Mouse (Mus musculus): Measurements from ENCODE around the gene C87436.

Gene C87436

GRCm38 (mm10) chr6:86438272-86439118, at the start of gene C87436:
C87436 (plus strand) TSS chr6:86438374.
- peak; percentile 89 for DNase-seq (ENCODE audit: low spot score)

GRCm38 (mm10) chr6:86388461-86388860, 49.7 kb upstream of the C87436 start:
- DNase-seq (ENCODE audit: low spot score): no peak

GRCm38 (mm10) chr6:86391326-86391725, 46.8 kb upstream of the C87436 start:
- DNase-seq (ENCODE audit: low spot score): no peak

- DNase-seq (ENCODE audit: low spot score): no peak
These were observed 45.0 kb upstream of the C87436 start for GRCm38 (mm10) chr6:86393187-86393586.

GRCm38 (mm10) chr6:86394078-86394720, 44.0 kb upstream of the C87436 start:
- no peak for DNase-seq (ENCODE audit: low spot score)

- DNase-seq (ENCODE audit: low spot score): no peak
These were observed 43.2 kb upstream of the C87436 start for GRCm38 (mm10) chr6:86395021-86395420.

GRCm38 (mm10) chr6:86395969-86396368, 42.2 kb upstream of the C87436 start:
- DNase-seq (ENCODE audit: low spot score): no peak

- peak; percentile 88 for DNase-seq (ENCODE audit: low spot score)
These were observed 41.5 kb upstream of the C87436 start, which contains the start of gene Pcyox1 for GRCm38 (mm10) chr6:86396581-86397256. Pcyox1 (minus strand) TSS chr6:86397154.

GRCm38 (mm10) chr6:86397257-86397980, 40.8 kb upstream of the C87436 start:
- no peak for DNase-seq (ENCODE audit: low spot score)

- no peak for DNase-seq (ENCODE audit: low spot score)
These were observed 39.2 kb upstream of the C87436 start for GRCm38 (mm10) chr6:86398986-86399385.

- DNase-seq (ENCODE audit: low spot score): no peak
These were observed 38.2 kb upstream of the C87436 start for GRCm38 (mm10) chr6:86399995-86400394.

- DNase-seq (ENCODE audit: low spot score): peak; percentile 36
These were observed 37.2 kb upstream of the C87436 start for GRCm38 (mm10) chr6:86400972-86401371.

GRCm38 (mm10) chr6:86402681-86403607, 35.2 kb upstream of the C87436 start:
- DNase-seq (ENCODE audit: low spot score): no peak

- peak; percentile 85 for DNase-seq (ENCODE audit: low spot score)
These were observed 34.5 kb upstream of the C87436 start for GRCm38 (mm10) chr6:86403728-86404099.

GRCm38 (mm10) chr6:86404100-86404861, 33.9 kb upstream of the C87436 start, which contains the start of gene Tia1:
Tia1 (plus strand) TSS chr6:86404219.
- peak; percentile 93 for DNase-seq (ENCODE audit: low spot score)

- no peak for DNase-seq (ENCODE audit: low spot score)
These were observed 33.2 kb upstream of the C87436 start for GRCm38 (mm10) chr6:86404996-86405395.

GRCm38 (mm10) chr6:86406306-86406705, 31.9 kb upstream of the C87436 start:
- no peak for DNase-seq (ENCODE audit: low spot score)

GRCm38 (mm10) chr6:86418711-86419110, 19.5 kb upstream of the C87436 start:
- DNase-seq (ENCODE audit: low spot score): no peak

- no peak for DNase-seq (ENCODE audit: low spot score)
These were observed 18.9 kb upstream of the C87436 start for GRCm38 (mm10) chr6:86419239-86419638.

GRCm38 (mm10) chr6:86420491-86420890, 17.7 kb upstream of the C87436 start:
- no peak for DNase-seq (ENCODE audit: low spot score)

All from urinary bladder, postnatal 25 days (tissue).